ENCODE assay signal across 8 mouse cellular contexts in genomic region chr10:94545259-94546019, GRCm38 (mm10).
DNase-seq lines count a peak whose midpoint lies in the region; ATAC-seq and TF ChIP-seq lines count a peak whose summit lies in the region.

No protein-coding gene starts in this region.

- no peak overlapping the region for H3K27ac ChIP-seq in cerebellum, adult 2 months (ENCODE audit: insufficient read depth, low read length)
- H3K27ac ChIP-seq in forebrain, embryonic 15.5 days (replicated peaks) = 0 out of 2 replicates have a peak overlapping the region, but pooled peaks have one; percentile 9
- peak overlapping the region; percentile 26; the same call in 1 of the 2 replicates for H3K27ac ChIP-seq in hindbrain, embryonic 13.5 days

- peak; percentile 67 for ATAC-seq in forebrain, embryonic 15.5 days (replicated peaks)
- ATAC-seq in hindbrain, embryonic 13.5 days (ENCODE audit: low FRiP score) = peak; percentile 37; the same call in 1 of the 2 replicates
- peak; percentile 86 for ATAC-seq in megakaryocyte, adult 5-6 weeks (ENCODE audit: poor library complexity, severe bottlenecking)

- peak overlapping the region; percentile 18; the same call in 1 of the 2 replicates for H3K9ac ChIP-seq in forebrain, embryonic 15.5 days (replicated peaks)
- peak overlapping the region; percentile 39; the same call in 1 of the 2 replicates for H3K9ac ChIP-seq in hindbrain, embryonic 13.5 days

- no peak for TF ChIP-seq POLR2A in cerebellum, adult 2 months (IDR thresholded peaks at IDR 0.05; ENCODE audit: borderline replicate concordance, insufficient read depth, low read length)

- H3K27me3 ChIP-seq in cerebellum, adult 2 months (ENCODE audit: control insufficient read depth, insufficient read depth, low read length) = no peaks in the 10 kb centered on the region
- H3K27me3 ChIP-seq in forebrain, embryonic 15.5 days = no peaks in the 10 kb centered on the region
- H3K27me3 ChIP-seq in hindbrain, embryonic 13.5 days = no peaks in the 10 kb centered on the region

- DNase-seq in cerebellum, adult 2 months = no peak
- no peak for DNase-seq in cerebellum, adult 8-10 months
- peak; percentile 20 for DNase-seq in adrenal gland, postnatal 25 days
- peak; percentile 62 to 64 for DNase-seq in left cerebral cortex, adult 9 months (ENCODE audit: low spot score in 2 of 2)
- DNase-seq in right cerebral cortex, postnatal 25 days = peak; percentile 50

- peak overlapping the region; percentile 43 for H3K4me3 ChIP-seq in cerebellum, adult 2 months (replicated peaks; ENCODE audit: insufficient read depth, low read depth, low read length)
- peak overlapping the region; percentile 17 for H3K4me3 ChIP-seq in forebrain, embryonic 15.5 days
- no peak overlapping the region for H3K4me3 ChIP-seq in hindbrain, embryonic 13.5 days

- no peaks in the 10 kb centered on the region for H3K36me3 ChIP-seq in forebrain, embryonic 15.5 days
- no peaks in the 10 kb centered on the region for H3K36me3 ChIP-seq in hindbrain, embryonic 13.5 days

- no peak for TF ChIP-seq CTCF in cerebellum, adult 2 months (IDR thresholded peaks at IDR 0.05; ENCODE audit: borderline replicate concordance, insufficient read depth, low read depth, low read length)

- H3K4me2 ChIP-seq in forebrain, embryonic 15.5 days (replicated peaks) = peak overlapping the region; percentile 40
- H3K4me2 ChIP-seq in hindbrain, embryonic 13.5 days = peak overlapping the region; percentile 37

- no peaks in the 10 kb centered on the region for H3K4me1 ChIP-seq in cerebellum, adult 2 months (ENCODE audit: control insufficient read depth, insufficient read depth, low read length)
- peaks cover 26% of the 10 kb centered on the region for H3K4me1 ChIP-seq in forebrain, embryonic 15.5 days
- peaks cover 38% of the 10 kb centered on the region for H3K4me1 ChIP-seq in hindbrain, embryonic 13.5 days (replicated peaks)

- WGBS in cerebellum, adult 2 months = 21% methylated on average over 21 of the region's 21 CpGs
- WGBS in forebrain, embryonic 15.5 days = 12% methylated on average over 21 of the region's 21 CpGs
- 23% methylated on average over 21 of the region's 21 CpGs for WGBS in hindbrain, embryonic 13.5 days

- H3K9me3 ChIP-seq in forebrain, embryonic 15.5 days = no peaks in the 10 kb centered on the region
- peaks cover 5% of the 10 kb centered on the region for H3K9me3 ChIP-seq in hindbrain, embryonic 13.5 days

Comparison
In these comparisons a context has a peak if more than half of its experiments do, and no peak if none do; other contexts are left out.
1. DNase-seq: peak in adrenal gland, postnatal 25 days (single experiment), left cerebral cortex, adult 9 months (2 of 2) and right cerebral cortex, postnatal 25 days (single experiment); none in cerebellum, adult 2 months (0 of 2) and cerebellum, adult 8-10 months (single experiment).
2. Peak in every context shown above with its lines, with median percentiles within 50 percentile points of each other: ATAC-seq.